Comparison of ENCODE assay signal across 18 mouse cellular contexts in the genomic region with DNA sequence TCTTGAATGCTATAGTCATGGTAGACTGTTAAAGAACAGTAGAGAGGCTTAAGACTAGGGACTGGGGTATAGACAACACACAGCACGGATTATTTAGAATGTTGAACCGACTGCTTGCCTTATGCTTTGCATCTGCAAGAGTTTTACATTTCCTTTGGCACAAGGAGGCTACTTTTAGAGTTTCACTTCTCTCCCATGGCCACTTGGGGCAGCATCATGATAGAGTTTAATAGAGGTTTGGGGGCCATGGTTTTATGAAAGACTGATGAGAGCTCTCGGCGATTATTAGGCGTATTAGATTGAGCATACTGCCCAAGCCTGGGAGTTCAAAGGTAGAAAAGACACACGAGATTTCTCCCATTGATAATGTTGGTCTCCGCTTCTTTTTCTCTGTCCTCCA. TPM values are rescaled to one million over a fixed set of nuclear protein-coding genes. Genes with fewer than 3 reads are reported as not detected.
DNase-seq lines count a peak whose midpoint lies in the region; ATAC-seq and TF ChIP-seq lines count a peak whose summit lies in the region.
"Had no signal": no experiment of that assay in that cellular context is flagged by ENCODE, and none has a peak within 500 bp of the region (broad histone marks: within the 10 kb centered on the region; RNA-seq: fewer than 3 reads in every experiment).

No protein-coding gene starts in this region.

- H3K36me3 ChIP-seq in liver, postnatal 0 days (replicated peaks; ENCODE audit: insufficient read depth, low read length): no peaks in the 10 kb centered on the region
- no peaks in the 10 kb centered on the region for H3K36me3 ChIP-seq in liver, embryonic 12.5 days
- H3K36me3 ChIP-seq: heart, embryonic 13.5 days; hindbrain, embryonic 13.5 days; liver, embryonic 13.5 days had no signal

- no peak for ATAC-seq in liver, postnatal 0 days
- no peak for ATAC-seq in liver, embryonic 12.5 days
- ATAC-seq in megakaryocyte-erythroid progenitor cell, adult 5-6 weeks (replicated peaks; ENCODE audit: low FRiP score, low TSS enrichment, poor library complexity, severe bottlenecking): 0 out of 2 replicates have a peak, but pooled peaks have one; percentile 52

- H3K9ac ChIP-seq in liver, postnatal 0 days (replicated peaks): no peak overlapping the region
- H3K9ac ChIP-seq in liver, embryonic 12.5 days: no peak overlapping the region
- H3K9ac ChIP-seq: heart, embryonic 13.5 days; hindbrain, embryonic 13.5 days; liver, embryonic 13.5 days had no signal

- no peak overlapping the region for H3K4me2 ChIP-seq in liver, postnatal 0 days (ENCODE audit: low read depth, low read length)
- no peak overlapping the region for H3K4me2 ChIP-seq in liver, embryonic 12.5 days
- H3K4me2 ChIP-seq: heart, embryonic 13.5 days; hindbrain, embryonic 13.5 days; liver, embryonic 13.5 days had no signal

- intact Hi-C loops in gastrocnemius, adult 2 months (cut with DNase I): no loop called here
- intact Hi-C loops in gastrocnemius, postnatal 36 days (cut with DNase I): no loop called here

- H3K9me3 ChIP-seq in liver, postnatal 0 days (ENCODE audit: low read length): no peaks in the 10 kb centered on the region
- H3K9me3 ChIP-seq in liver, embryonic 12.5 days (replicated peaks): no peaks in the 10 kb centered on the region
- H3K9me3 ChIP-seq: heart, embryonic 13.5 days; hindbrain, embryonic 13.5 days; liver, embryonic 13.5 days had no signal

- H3K4me3 ChIP-seq in gastrocnemius, adult 2 months: no peak overlapping the region
- no peak overlapping the region for H3K4me3 ChIP-seq in liver, postnatal 0 days (ENCODE audit: low read depth, low read length)
- no peak overlapping the region for H3K4me3 ChIP-seq in liver, embryonic 12.5 days
- H3K4me3 ChIP-seq: heart, embryonic 13.5 days; hindbrain, embryonic 13.5 days; liver, embryonic 13.5 days had no signal

- no peak overlapping the region for H3K27ac ChIP-seq in gastrocnemius, adult 2 months
- H3K27ac ChIP-seq in liver, postnatal 0 days (ENCODE audit: low read depth): no peak overlapping the region
- no peak overlapping the region for H3K27ac ChIP-seq in liver, embryonic 12.5 days
- H3K27ac ChIP-seq: heart, embryonic 13.5 days; hindbrain, embryonic 13.5 days; liver, embryonic 13.5 days had no signal

- DNase-seq in gastrocnemius, adult 2 months: no peak
- no peak for DNase-seq in gastrocnemius, postnatal 36 days
- no peak for DNase-seq in liver, postnatal 0 days
- DNase-seq in NIH3T3 (ENCODE audit: low read depth): peak; percentile 45
- DNase-seq in natural killer cell, adult 2 months (ENCODE audit: low spot score in 2 of 2): no peak
- no peak for DNase-seq in adrenal gland, postnatal 36 days
- DNase-seq: adrenal gland, adult 8-10 months; cerebellum, adult 9-11 months; gastrocnemius, postnatal 14 days; kidney, adult 9 months; liver, embryonic 13.5 days; right cerebral cortex, postnatal 25 days; thymus, adult 2 months had no signal

- no peaks in the 10 kb centered on the region for H3K4me1 ChIP-seq in liver, postnatal 0 days (ENCODE audit: insufficient read depth)
- H3K4me1 ChIP-seq in liver, embryonic 12.5 days: no peaks in the 10 kb centered on the region
- H3K4me1 ChIP-seq: heart, embryonic 13.5 days; hindbrain, embryonic 13.5 days; liver, embryonic 13.5 days had no signal

- WGBS in liver, postnatal 0 days (ENCODE audit: insufficient replicate concordance): 60% methylated on average over 7 of the region's 7 CpGs
- 50% methylated on average over 7 of the region's 7 CpGs for WGBS in liver, embryonic 12.5 days (ENCODE audit: insufficient replicate concordance)

- no peak for TF ChIP-seq EP300 in liver, postnatal 0 days (IDR thresholded peaks at IDR 0.05; ENCODE audit: low read depth)

- TF ChIP-seq CTCF in gastrocnemius, adult 2 months (IDR thresholded peaks at IDR 0.05): peak; percentile 26
- peak; percentile 39 for TF ChIP-seq CTCF in liver, postnatal 0 days (IDR thresholded peaks at IDR 0.05; ENCODE audit: low read depth)

- no peaks in the 10 kb centered on the region for H3K27me3 ChIP-seq in liver, postnatal 0 days (ENCODE audit: insufficient read depth, low read length)
- H3K27me3 ChIP-seq in liver, embryonic 12.5 days (replicated peaks): no peaks in the 10 kb centered on the region
- H3K27me3 ChIP-seq: heart, embryonic 13.5 days; liver, embryonic 13.5 days had no signal

RNA-seq across cellular contexts. Expression of gene Wif1, which starts 37.0 kb away (rescaled TPM):
- total RNA-seq in gastrocnemius, adult 2 months (2021): 1 to 10 TPM; 1.3 to 9.2 TPM
- 1 to 10 TPM; 3.8 to 4.0 TPM for total RNA-seq in gastrocnemius, postnatal 36 days (2021)
- polyA plus RNA-seq in liver, postnatal 0 days (2015; fragmentation: Nextera tagmentation; extraction: Ambion mirVana): 4.1 and 5.3 TPM in 2 replicates
- polyA plus RNA-seq in liver, embryonic 12.5 days (2016; fragmentation: Nextera tagmentation; extraction: Ambion mirVana): 0.63 and 0.73 TPM in 2 replicates
- not detected in 2 replicates for total RNA-seq in megakaryocyte-erythroid progenitor cell, adult 5-6 weeks (2014; fragmentation: Nextera tagmentation)
- total RNA-seq in megakaryocyte-erythroid progenitor cell, adult 5-6 weeks (2017): not detected in 2 replicates
- under 1 TPM in 1 of 2 experiments, not detected in 1; 0.20 TPM for total RNA-seq in adrenal gland, postnatal 36 days (2021)
- total RNA-seq: monocyte, adult 5-6 weeks had no signal
